10 mouse cellular contexts compared by ENCODE assay signal in the genomic region with DNA sequence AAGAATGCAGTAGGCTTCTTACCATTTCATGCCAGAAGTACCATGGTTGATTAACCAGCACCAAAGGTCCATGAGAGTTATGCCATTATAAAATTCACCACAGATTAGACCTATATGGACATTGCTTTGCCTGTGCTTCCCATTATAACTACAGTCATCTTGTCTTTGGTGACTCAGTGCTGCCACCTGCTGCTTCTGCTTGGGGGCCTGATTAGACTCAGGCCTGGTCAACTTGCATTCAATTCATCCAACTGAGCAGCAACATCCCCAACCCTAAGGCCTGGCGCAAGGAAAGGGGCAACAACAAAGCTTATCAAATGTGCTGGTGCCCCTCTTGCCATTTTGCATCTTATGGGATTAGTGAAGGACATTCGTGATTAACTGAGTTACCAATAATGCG. TPM values are rescaled to one million over a fixed set of nuclear protein-coding genes. Genes with fewer than 3 reads are reported as not detected.
DNase-seq lines count a peak whose midpoint lies in the region; ATAC-seq lines count a peak whose summit lies in the region.
"Had no signal": no experiment of that assay in that cellular context is flagged by ENCODE, and none has a peak within 500 bp of the region (broad histone marks: within the 10 kb centered on the region; RNA-seq: fewer than 3 reads in every experiment).

No protein-coding gene starts in this region.

- H3K4me1 ChIP-seq in hindbrain, embryonic 11.5 days (replicated peaks; ENCODE audit: control insufficient read depth, insufficient read depth, low read length): no peaks in the 10 kb centered on the region
- peaks cover under 1% of the 10 kb centered on the region for H3K4me1 ChIP-seq in hindbrain, embryonic 12.5 days
- H3K4me1 ChIP-seq in embryonic facial prominence, embryonic 11.5 days (ENCODE audit: control insufficient read depth, insufficient read depth, low read length): no peaks in the 10 kb centered on the region
- no peaks in the 10 kb centered on the region for H3K4me1 ChIP-seq in hindbrain, embryonic 16.5 days (ENCODE audit: control insufficient read depth, insufficient read depth, low read depth, low read length)
- H3K4me1 ChIP-seq in neural tube, embryonic 11.5 days (ENCODE audit: control insufficient read depth, insufficient read depth, low read length): no peaks in the 10 kb centered on the region
- H3K4me1 ChIP-seq: embryonic facial prominence, embryonic 12.5 days had no signal

- H3K27me3 ChIP-seq in hindbrain, embryonic 11.5 days (ENCODE audit: control insufficient read depth, insufficient read depth, low read length): no peaks in the 10 kb centered on the region
- H3K27me3 ChIP-seq in hindbrain, embryonic 12.5 days: no peaks in the 10 kb centered on the region
- H3K27me3 ChIP-seq in embryonic facial prominence, embryonic 11.5 days (ENCODE audit: control insufficient read depth, insufficient read depth, low read length): no peaks in the 10 kb centered on the region
- no peaks in the 10 kb centered on the region for H3K27me3 ChIP-seq in hindbrain, embryonic 16.5 days (replicated peaks; ENCODE audit: control insufficient read depth, insufficient read depth, low read length)
- no peaks in the 10 kb centered on the region for H3K27me3 ChIP-seq in neural tube, embryonic 11.5 days (ENCODE audit: control insufficient read depth, insufficient read depth, low read length)
- H3K27me3 ChIP-seq: embryonic facial prominence, embryonic 12.5 days had no signal

- 92% methylated on average over 3 of the region's 3 CpGs for WGBS in hindbrain, embryonic 11.5 days
- WGBS in hindbrain, embryonic 12.5 days: 90% methylated on average over 3 of the region's 3 CpGs
- 90% methylated on average over 3 of the region's 3 CpGs for WGBS in embryonic facial prominence, embryonic 11.5 days
- 93% methylated on average over 3 of the region's 3 CpGs for WGBS in hindbrain, embryonic 16.5 days
- WGBS in neural tube, embryonic 11.5 days: 97% methylated on average over 3 of the region's 3 CpGs

- peak; percentile 79 for DNase-seq in hindbrain, embryonic 11.5 days (ENCODE audit: low spot score)
- DNase-seq in adrenal gland, postnatal 36 days: peak; percentile 85 to 88
- peak; percentile 57 for DNase-seq in embryonic facial prominence, embryonic 11.5 days (ENCODE audit: low spot score)
- DNase-seq in left cerebral cortex, adult 8-10 months (ENCODE audit: low spot score in 2 of 2): peak; percentile 60 to 70
- peak; percentile 67 for DNase-seq in neural tube, embryonic 11.5 days (ENCODE audit: low spot score)
- peak; percentile 50 for DNase-seq in testis, postnatal 14 days (ENCODE audit: low spot score)

- no peaks in the 10 kb centered on the region for H3K9me3 ChIP-seq in hindbrain, embryonic 11.5 days (ENCODE audit: control insufficient read depth, low read length)
- H3K9me3 ChIP-seq in hindbrain, embryonic 12.5 days (replicated peaks): no peaks in the 10 kb centered on the region
- H3K9me3 ChIP-seq in embryonic facial prominence, embryonic 11.5 days (replicated peaks; ENCODE audit: control insufficient read depth, low read length): no peaks in the 10 kb centered on the region
- no peaks in the 10 kb centered on the region for H3K9me3 ChIP-seq in hindbrain, embryonic 16.5 days (ENCODE audit: control insufficient read depth, low read length)
- no peaks in the 10 kb centered on the region for H3K9me3 ChIP-seq in neural tube, embryonic 11.5 days (ENCODE audit: control insufficient read depth, low read length)
- H3K9me3 ChIP-seq: embryonic facial prominence, embryonic 12.5 days had no signal

- no peaks in the 10 kb centered on the region for H3K36me3 ChIP-seq in hindbrain, embryonic 11.5 days (ENCODE audit: control insufficient read depth, insufficient read depth, low read length)
- H3K36me3 ChIP-seq in hindbrain, embryonic 12.5 days: peaks cover 28% of the 10 kb centered on the region
- H3K36me3 ChIP-seq in embryonic facial prominence, embryonic 11.5 days (replicated peaks; ENCODE audit: control insufficient read depth, insufficient read depth, low read depth, low read length): no peaks in the 10 kb centered on the region
- H3K36me3 ChIP-seq in hindbrain, embryonic 16.5 days (ENCODE audit: control insufficient read depth, insufficient read depth, low read length): 0 out of 2 replicates have a peak, but pooled peaks cover 6% of the 10 kb centered on the region
- H3K36me3 ChIP-seq in neural tube, embryonic 11.5 days (ENCODE audit: control insufficient read depth, insufficient read depth, low read length): peaks cover under 1% of the 10 kb centered on the region

- no peak for ATAC-seq in hindbrain, embryonic 11.5 days (ENCODE audit: low FRiP score)
- ATAC-seq in hindbrain, embryonic 12.5 days (ENCODE audit: low FRiP score): no peak
- no peak for ATAC-seq in embryonic facial prominence, embryonic 11.5 days (replicated peaks; ENCODE audit: insufficient number of reproducible peaks, low FRiP score, low TSS enrichment, low read depth)
- ATAC-seq in hindbrain, embryonic 16.5 days: 0 out of 2 replicates have a peak, but pooled peaks have one; percentile 61
- ATAC-seq in neural tube, embryonic 11.5 days (ENCODE audit: insufficient read depth, low FRiP score, low TSS enrichment): no peak

- no peak overlapping the region for H3K9ac ChIP-seq in hindbrain, embryonic 11.5 days (ENCODE audit: low read depth, low read length)
- no peak overlapping the region for H3K9ac ChIP-seq in hindbrain, embryonic 12.5 days
- H3K9ac ChIP-seq in embryonic facial prominence, embryonic 11.5 days (replicated peaks; ENCODE audit: low read length): no peak overlapping the region
- H3K9ac ChIP-seq in hindbrain, embryonic 16.5 days (ENCODE audit: low read depth, low read length): no peak overlapping the region
- H3K9ac ChIP-seq in neural tube, embryonic 11.5 days (ENCODE audit: low read length): no peak overlapping the region
- H3K9ac ChIP-seq: embryonic facial prominence, embryonic 12.5 days had no signal

- no peak overlapping the region for H3K4me3 ChIP-seq in hindbrain, embryonic 11.5 days (ENCODE audit: low read depth, low read length)
- no peak overlapping the region for H3K4me3 ChIP-seq in hindbrain, embryonic 12.5 days
- no peak overlapping the region for H3K4me3 ChIP-seq in embryonic facial prominence, embryonic 11.5 days (ENCODE audit: low read depth, low read length)
- no peak overlapping the region for H3K4me3 ChIP-seq in hindbrain, embryonic 16.5 days (ENCODE audit: low read length)
- H3K4me3 ChIP-seq in neural tube, embryonic 11.5 days (ENCODE audit: low read depth, low read length): no peak overlapping the region
- H3K4me3 ChIP-seq: embryonic facial prominence, embryonic 12.5 days had no signal

- H3K27ac ChIP-seq in hindbrain, embryonic 11.5 days (ENCODE audit: low read depth, low read length): no peak overlapping the region
- H3K27ac ChIP-seq in hindbrain, embryonic 12.5 days: no peak overlapping the region
- no peak overlapping the region for H3K27ac ChIP-seq in embryonic facial prominence, embryonic 11.5 days (replicated peaks; ENCODE audit: low read depth, low read length)
- H3K27ac ChIP-seq in hindbrain, embryonic 16.5 days (ENCODE audit: low read depth, low read length): no peak overlapping the region
- H3K27ac ChIP-seq in neural tube, embryonic 11.5 days (ENCODE audit: low read depth, low read length): no peak overlapping the region
- H3K27ac ChIP-seq: embryonic facial prominence, embryonic 12.5 days had no signal

- no peak overlapping the region for H3K4me2 ChIP-seq in hindbrain, embryonic 11.5 days (replicated peaks; ENCODE audit: low read depth, low read length)
- H3K4me2 ChIP-seq in hindbrain, embryonic 12.5 days (replicated peaks): no peak overlapping the region
- no peak overlapping the region for H3K4me2 ChIP-seq in embryonic facial prominence, embryonic 11.5 days (ENCODE audit: low read depth, low read length)
- no peak overlapping the region for H3K4me2 ChIP-seq in hindbrain, embryonic 16.5 days (ENCODE audit: low read length)
- no peak overlapping the region for H3K4me2 ChIP-seq in neural tube, embryonic 11.5 days (ENCODE audit: low read depth)
- H3K4me2 ChIP-seq: embryonic facial prominence, embryonic 12.5 days had no signal

RNA-seq across cellular contexts. Expression of gene Zfp1, which starts 19.3 kb away (rescaled TPM):
- polyA plus RNA-seq in hindbrain, embryonic 11.5 days (2014; fragmentation: Nextera tagmentation; extraction: Ambion mirVana): 24.5 and 25.1 TPM in 2 replicates
- 24.8 and 26.2 TPM in 2 replicates for polyA plus RNA-seq in hindbrain, embryonic 12.5 days (2016; fragmentation: Nextera tagmentation; extraction: Ambion mirVana)
- 1 to 10 TPM; 7.2 to 8.7 TPM for total RNA-seq in adrenal gland, postnatal 36 days (2021)
- polyA plus RNA-seq in embryonic facial prominence, embryonic 11.5 days (2014; fragmentation: Nextera tagmentation; extraction: Ambion mirVana): 25.4 and 26.9 TPM in 2 replicates
- 25.1 and 25.5 TPM in 2 replicates for polyA plus RNA-seq in hindbrain, embryonic 16.5 days (2015; fragmentation: Nextera tagmentation; extraction: Ambion mirVana)
- total RNA-seq in left cerebral cortex, adult 8-10 months (2022): 10 to 100 TPM; 22.1 to 25.2 (median 24.1) TPM
- 22.3 and 22.7 TPM in 2 replicates for polyA plus RNA-seq in neural tube, embryonic 11.5 days (2014; fragmentation: Nextera tagmentation; extraction: Ambion mirVana)

RNA-seq across cellular contexts. Expression of gene Ctrb1, which starts 28.3 kb away (rescaled TPM):
- not detected in 2 replicates for polyA plus RNA-seq in hindbrain, embryonic 11.5 days (2014; fragmentation: Nextera tagmentation; extraction: Ambion mirVana)
- polyA plus RNA-seq in hindbrain, embryonic 12.5 days (2016; fragmentation: Nextera tagmentation; extraction: Ambion mirVana): not detected in 2 replicates
- under 1 TPM in 1 of 2 experiments, not detected in 1; 0.36 TPM for total RNA-seq in adrenal gland, postnatal 36 days (2021)
- polyA plus RNA-seq in embryonic facial prominence, embryonic 11.5 days (2014; fragmentation: Nextera tagmentation; extraction: Ambion mirVana): not detected in 2 replicates
- polyA plus RNA-seq in hindbrain, embryonic 16.5 days (2015; fragmentation: Nextera tagmentation; extraction: Ambion mirVana): not detected in 2 replicates
- not detected for total RNA-seq in left cerebral cortex, adult 8-10 months (2022)
- not detected in 2 replicates for polyA plus RNA-seq in neural tube, embryonic 11.5 days (2014; fragmentation: Nextera tagmentation; extraction: Ambion mirVana)
- polyA plus RNA-seq: embryonic facial prominence, embryonic 12.5 days; stomach, embryonic 14.5 days had no signal

RNA-seq across cellular contexts. Expression of gene Ldhd, which starts 32.3 kb away (rescaled TPM):
- polyA plus RNA-seq in hindbrain, embryonic 11.5 days (2014; fragmentation: Nextera tagmentation; extraction: Ambion mirVana): 0.08 and 0.25 TPM in 2 replicates
- 0.29 and 0.50 TPM in 2 replicates for polyA plus RNA-seq in hindbrain, embryonic 12.5 days (2016; fragmentation: Nextera tagmentation; extraction: Ambion mirVana)
- total RNA-seq in adrenal gland, postnatal 36 days (2021): 10 to 100 TPM; 50.1 to 74.8 TPM
- 0.24 TPM in 1 of 2 replicates, not detected in the other for polyA plus RNA-seq in embryonic facial prominence, embryonic 11.5 days (2014; fragmentation: Nextera tagmentation; extraction: Ambion mirVana)
- 1.3 and 1.5 TPM in 2 replicates for polyA plus RNA-seq in hindbrain, embryonic 16.5 days (2015; fragmentation: Nextera tagmentation; extraction: Ambion mirVana)
- 10 to 100 TPM; 10.6 to 11.4 (median 10.8) TPM for total RNA-seq in left cerebral cortex, adult 8-10 months (2022)
- 0.15 and 0.21 TPM in 2 replicates for polyA plus RNA-seq in neural tube, embryonic 11.5 days (2014; fragmentation: Nextera tagmentation; extraction: Ambion mirVana)
